Mouse (Mus musculus) lung, adult 2 months (tissue): ENCODE data around the gene Abcc3. TPM values are rescaled to one million over a fixed set of nuclear protein-coding genes. Genes with fewer than 3 reads are reported as not detected.
"Not testable (repeated sequence)": the region's sequence is repeated elsewhere in the genome, so short reads cannot be mapped to it uniquely, and the experiment has no call there.

ENCODE experiments used
- DNase-seq: peaks from one replicate; pipeline ENCODE4 v3.0.0; 2022
- H3K4me1 ChIP-seq: fragments of 200-500 bp; 2 replicates; pipeline ENCODE4 v1.6.1; 2011; ENCODE audit warnings: low read length; ENCODE audit not compliant: control insufficient read depth, insufficient read depth
- H3K4me3 ChIP-seq: fragments of 200-500 bp; replicated peaks from 2 replicates; pipeline ENCODE3; 2011; ENCODE audit warnings: low read depth, mild to moderate bottlenecking, control low read depth, low read length; ENCODE audit errors: extremely low read depth
- CTCF ChIP-seq: fragments of 200-500 bp; IDR thresholded peaks from 2 replicates; pipeline ENCODE4 v1.5.1; 2011; ENCODE audit warnings: mild to moderate bottlenecking, low read length, control low read depth; ENCODE audit not compliant: insufficient read depth
- POLR2A ChIP-seq: fragments of 200-500 bp; IDR thresholded peaks from 2 replicates; pipeline ENCODE4 v1.6.1; 2011; ENCODE audit warnings: low read depth, mild to moderate bottlenecking, control low read depth, low read length, borderline replicate concordance; ENCODE audit errors: extremely low read depth
- WGBS: fragments of 180-500 bp; shearing (Covaris S2); methylation state at CpG from one replicate; pipeline ENCODE4 v1.1.7; 2018; 5-methylcytosine and 5-hydroxymethylcytosine counted together
- polyA plus RNA-seq: library from polyadenylated mRNA; depleted of rRNA; stranded (reverse); fragments of >200 nt; gene quantifications from 2 replicates; pipeline ENCODE4 v1.2.3, GENCODE M21; 2012

Abcc3 gene
- polyA plus RNA-seq, 1 experiment = 57.9 TPM

DNA sequence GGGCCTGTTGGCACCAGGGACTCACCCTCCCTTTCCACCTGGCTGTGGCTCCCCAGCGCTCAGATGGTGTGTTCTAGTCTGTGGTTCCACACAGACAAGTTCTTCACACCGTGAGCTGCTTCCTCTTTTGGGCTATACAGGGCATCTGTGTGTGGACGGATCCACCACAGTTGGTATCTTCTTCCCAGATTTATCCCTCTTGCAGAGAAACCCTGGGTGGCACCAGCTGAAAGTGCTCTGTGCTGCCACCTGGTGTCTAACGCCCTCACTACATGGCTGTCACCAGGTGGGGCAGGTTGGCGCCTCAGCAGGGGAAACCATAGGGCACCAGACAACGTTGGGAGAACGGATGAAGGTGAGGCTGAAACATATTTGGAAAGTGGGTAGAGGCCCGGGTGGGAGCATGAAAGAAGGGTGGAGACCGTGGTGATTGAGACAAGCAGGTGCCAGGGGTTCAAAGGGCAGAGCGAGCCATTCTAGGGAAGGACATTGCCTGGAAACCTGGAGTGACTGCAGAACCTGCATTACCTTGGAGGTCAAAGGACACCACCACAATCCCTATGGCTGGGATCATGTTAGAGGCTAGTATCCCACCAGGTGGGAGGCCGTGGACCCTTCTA is 12.0 kb upstream of the Abcc3 start:
- Histone ChIP-seq H3K4me1 (no peaks in the 10 kb centered on the region), H3K4me3 (no peak overlapping the region)
- peak; percentile 92 for DNase-seq
- WGBS = 22% methylated on average over 11 of the region's 11 CpGs
- TF ChIP-seq POLR2A (no peak), CTCF (peak; percentile 90)

DNA sequence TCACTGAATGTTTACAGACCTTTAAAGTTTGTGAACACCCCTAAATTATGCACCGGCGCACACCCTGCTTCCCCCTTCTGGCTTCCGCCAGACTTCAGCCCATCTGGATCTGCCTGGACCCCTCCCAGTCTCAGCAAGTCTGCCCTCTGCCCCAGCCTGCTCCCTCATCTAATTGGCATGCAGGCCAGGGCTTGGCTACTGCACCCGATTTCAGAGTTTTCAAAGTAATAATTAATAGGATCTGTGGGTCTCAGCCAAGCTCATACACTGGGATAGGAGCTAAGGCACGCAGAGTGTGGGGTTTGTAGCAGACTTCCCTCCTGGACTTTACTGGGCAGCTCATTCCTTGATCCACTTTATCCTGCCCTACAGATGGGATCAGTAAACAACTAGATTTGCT is 11.4 kb upstream of the Abcc3 start:
- Histone ChIP-seq H3K4me3 (no peak overlapping the region), H3K4me1 (no peaks in the 10 kb centered on the region)
- no peak for DNase-seq
- TF ChIP-seq CTCF = no peak
- no peak for TF ChIP-seq POLR2A
- 51% methylated on average over 5 of the region's 5 CpGs for WGBS

- DNase-seq = peak; percentile 25
- TF ChIP-seq POLR2A (no peak), CTCF (no peak)
- Histone ChIP-seq H3K4me1 (no peaks in the 10 kb centered on the region), H3K4me3 (no peak overlapping the region)
- WGBS = 62% methylated on average over 10 of the region's 10 CpGs
These were observed 11.0 kb upstream of the Abcc3 start for GRCm38 (mm10) chr11:94403757-94404156.

- Histone ChIP-seq H3K4me1 (no peaks in the 10 kb centered on the region), H3K4me3 (no peak overlapping the region)
- WGBS = 70% methylated on average over 5 of the region's 5 CpGs
- no peak for DNase-seq
- TF ChIP-seq POLR2A (no peak), CTCF (no peak)
These were observed 9.9 kb upstream of the Abcc3 start for GRCm38 (mm10) chr11:94402731-94403130.

DNA sequence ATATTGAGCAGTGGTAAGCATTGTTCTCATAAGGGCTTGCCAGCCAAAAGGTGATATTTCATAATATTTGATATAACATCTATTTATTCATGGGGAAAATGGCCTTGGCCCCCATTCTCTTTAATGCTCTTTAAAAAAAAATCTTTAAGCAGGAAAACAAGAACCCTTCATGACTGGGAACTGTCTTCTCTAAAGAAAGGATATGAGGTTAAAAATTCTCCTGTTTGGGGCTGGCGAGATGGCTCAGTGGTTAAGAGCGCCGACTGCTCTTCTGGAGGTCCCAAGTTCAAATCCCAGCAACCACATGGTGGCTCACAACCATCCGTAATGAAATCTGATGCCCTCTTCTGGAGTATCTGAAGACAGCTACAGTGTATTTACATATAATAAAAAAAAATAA is 9.2 kb upstream of the Abcc3 start:
- H3K4me1 ChIP-seq, H3K4me3 ChIP-seq, DNase-seq: not testable (repeated sequence)
- WGBS = 88% methylated on average over 4 of the region's 4 CpGs

GRCm38 (mm10) chr11:94400996-94401395 is 8.2 kb upstream of the Abcc3 start:
- no peak overlapping the region for H3K4me3 ChIP-seq
- H3K4me1 ChIP-seq = no peaks in the 10 kb centered on the region
- no peak for TF ChIP-seq CTCF
- no peak for DNase-seq
- 59% methylated on average over 6 of the region's 6 CpGs for WGBS

DNA sequence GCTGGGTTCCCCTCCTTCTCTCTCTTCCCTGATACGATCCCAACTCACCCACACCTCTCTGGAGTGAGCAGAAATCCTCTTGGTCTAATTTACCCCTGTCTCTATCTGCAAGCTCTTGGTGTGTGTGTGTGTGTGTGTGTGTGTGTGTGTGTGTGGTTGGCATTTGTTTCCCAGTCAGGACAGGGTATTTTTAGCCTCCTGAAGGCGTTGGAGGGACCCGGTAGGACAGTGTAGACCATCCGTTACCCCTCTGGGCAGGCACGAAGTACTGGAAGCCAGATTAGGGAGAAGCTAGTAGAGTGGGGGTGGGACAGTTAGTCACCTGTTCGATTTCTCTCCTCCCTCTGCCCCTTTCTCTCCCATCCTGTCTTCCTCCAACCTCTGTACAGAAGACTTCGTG is 1.3 kb upstream of the Abcc3 start:
- DNase-seq = no peak
- TF ChIP-seq POLR2A = no peak
- TF ChIP-seq CTCF = no peak
- 72% methylated on average over 7 of the region's 7 CpGs for WGBS
- Histone ChIP-seq H3K4me3 (no peak overlapping the region), H3K4me1 (no peaks in the 10 kb centered on the region)

GRCm38 (mm10) chr11:94393490-94393889 is 693 bp upstream of the Abcc3 start:
- not testable (repeated sequence) for H3K4me1 ChIP-seq, DNase-seq, H3K4me3 ChIP-seq
- 90% methylated on average over 4 of the region's 4 CpGs for WGBS

DNA sequence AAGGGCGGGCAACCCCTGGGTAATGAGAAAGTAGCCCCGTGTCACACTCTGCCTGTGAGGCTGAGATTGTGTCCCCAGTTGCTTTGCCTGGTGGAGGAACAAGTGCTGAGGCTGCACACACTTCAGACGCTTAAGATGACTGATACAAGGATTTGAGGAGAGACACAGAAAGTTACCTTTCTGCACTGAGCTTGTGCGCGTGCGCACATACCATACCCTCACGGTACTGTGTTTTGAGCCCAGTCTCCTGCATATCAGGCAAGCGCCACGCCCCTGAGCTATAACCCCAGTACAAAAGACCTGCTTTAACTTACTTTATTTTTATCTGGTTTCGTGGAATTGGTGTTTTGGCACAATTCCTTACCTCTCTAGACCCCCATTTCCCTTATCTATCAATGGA is 1.1 kb downstream of the Abcc3 start:
- peak; percentile 31 for DNase-seq
- TF ChIP-seq POLR2A = no peak
- TF ChIP-seq CTCF = no peak
- H3K4me1 ChIP-seq = peaks cover 3% of the 10 kb centered on the region
- WGBS = 65% methylated on average over 10 of the region's 10 CpGs
- H3K4me3 ChIP-seq = no peak overlapping the region

- TF ChIP-seq CTCF (no peak), POLR2A (no peak)
- 72% methylated on average over 6 of the region's 6 CpGs for WGBS
- Histone ChIP-seq H3K4me3 (no peak overlapping the region), H3K4me1 (peaks cover 10% of the 10 kb centered on the region)
- DNase-seq = no peak
These were observed 2.0 kb downstream of the Abcc3 start for GRCm38 (mm10) chr11:94390825-94391224.

DNA sequence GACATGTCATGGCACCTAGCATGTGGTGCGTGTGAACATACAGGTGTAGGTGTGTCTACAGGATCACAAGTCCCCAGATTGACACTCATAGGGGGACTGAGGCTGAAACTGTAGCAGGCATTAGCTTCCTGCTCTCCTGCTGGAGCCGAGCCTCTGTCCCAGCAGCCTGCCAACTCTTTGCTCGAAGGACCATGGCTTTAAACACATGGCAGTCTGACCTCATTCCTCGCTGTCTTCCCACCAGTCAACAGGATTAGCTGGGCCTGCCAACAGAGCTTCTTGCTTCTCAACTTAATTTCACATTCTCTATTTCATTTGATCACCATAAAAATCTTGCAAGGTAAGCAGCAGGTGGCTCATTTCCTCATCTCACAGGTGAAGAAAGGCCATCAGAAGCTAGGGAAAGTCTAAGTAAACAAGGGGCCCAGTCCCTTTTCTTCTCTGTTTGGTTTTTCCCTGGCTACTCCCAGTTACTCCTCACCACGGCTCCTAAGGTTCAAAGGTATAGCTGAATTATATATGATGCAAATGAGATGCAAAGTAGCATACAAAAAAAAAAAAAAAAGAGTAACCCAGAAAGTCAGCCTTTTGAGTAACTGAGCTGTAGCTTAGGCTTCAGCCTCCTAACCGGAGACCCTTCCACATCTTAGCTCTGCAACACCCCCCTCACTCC is 2.9 kb downstream of the Abcc3 start:
- TF ChIP-seq CTCF (no peak), POLR2A (no peak)
- Histone ChIP-seq H3K4me1 (peaks cover 19% of the 10 kb centered on the region), H3K4me3 (no peak overlapping the region)
- no peak for DNase-seq
- WGBS = 63% methylated on average over 6 of the region's 6 CpGs

GRCm38 (mm10) chr11:94389021-94389420 is 3.8 kb downstream of the Abcc3 start:
- H3K4me1 ChIP-seq = peaks cover 19% of the 10 kb centered on the region
- WGBS = 73% methylated on average over 4 of the region's 4 CpGs
- DNase-seq = no peak
- H3K4me3 ChIP-seq = no peak overlapping the region
- TF ChIP-seq CTCF (no peak), POLR2A (no peak)
